Mouse (Mus musculus) cerebral cortex, adult 2 months (tissue): ENCODE measurements around the gene Supt5.

ENCODE experiments used
- WGBS: fragments of 180-500 bp; shearing (Covaris S2); methylation state at CpG from one replicate; pipeline ENCODE4 v1.1.7; 2018; 5-methylcytosine and 5-hydroxymethylcytosine counted together

The Supt5 gene

GRCm38 (mm10) chr7:28338108-28338998, at the start of gene Supt5:
Gene Supt5 (minus strand): TSS chr7:28338746.
- under 1% methylated on average over 77 of the region's 77 CpGs for WGBS

- 87% methylated on average over 7 of the region's 7 CpGs for WGBS
Measured at GRCm38 (mm10) chr7:28387384-28387783, 48.8 kb upstream of the Supt5 start.

- 78% methylated on average over 6 of the region's 6 CpGs for WGBS
Measured at GRCm38 (mm10) chr7:28386877-28387276, 48.3 kb upstream of the Supt5 start.

DNA sequence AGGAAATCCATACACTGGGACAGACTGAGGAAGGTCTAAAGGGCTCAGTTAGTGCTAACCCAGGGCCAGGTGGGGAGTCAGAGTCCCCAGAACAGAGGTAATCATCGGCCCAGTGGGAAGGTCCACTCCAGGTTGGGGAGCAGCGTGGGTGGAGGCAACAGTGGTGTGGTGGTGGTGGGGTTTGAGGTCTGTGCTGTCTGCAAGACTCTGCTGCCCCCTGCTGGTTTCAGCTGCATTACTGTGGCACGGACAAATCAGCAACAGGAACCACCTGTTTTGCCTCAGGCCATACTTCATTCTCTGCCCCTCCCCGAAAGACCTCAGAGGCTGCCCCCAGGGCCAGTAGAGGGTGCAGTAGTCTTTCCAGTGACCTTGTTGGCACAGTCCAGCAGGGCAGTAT, 47.9 kb upstream of the Supt5 start:
- 7% methylated on average over 4 of the region's 4 CpGs for WGBS

DNA sequence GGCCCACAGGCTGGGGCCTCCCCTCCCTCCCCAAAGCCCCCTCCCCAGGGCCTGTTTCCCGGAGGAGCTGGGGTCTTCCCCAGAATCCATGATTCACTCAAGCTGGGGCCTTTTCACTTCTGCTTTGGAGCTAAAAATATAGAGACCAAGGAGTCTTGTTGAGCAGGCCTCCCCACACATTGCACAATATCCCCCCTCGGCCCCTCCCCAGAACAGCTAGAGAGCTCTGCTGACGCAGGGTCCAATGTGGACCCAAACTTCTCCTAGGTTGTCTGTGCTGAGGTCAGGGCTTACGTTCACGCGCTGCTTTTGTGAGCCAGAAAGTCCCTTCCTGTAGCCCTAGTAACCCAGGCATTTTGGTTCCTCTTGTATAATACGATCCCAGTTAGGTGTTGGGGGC, 47.5 kb upstream of the Supt5 start:
- 80% methylated on average over 7 of the region's 7 CpGs for WGBS

DNA sequence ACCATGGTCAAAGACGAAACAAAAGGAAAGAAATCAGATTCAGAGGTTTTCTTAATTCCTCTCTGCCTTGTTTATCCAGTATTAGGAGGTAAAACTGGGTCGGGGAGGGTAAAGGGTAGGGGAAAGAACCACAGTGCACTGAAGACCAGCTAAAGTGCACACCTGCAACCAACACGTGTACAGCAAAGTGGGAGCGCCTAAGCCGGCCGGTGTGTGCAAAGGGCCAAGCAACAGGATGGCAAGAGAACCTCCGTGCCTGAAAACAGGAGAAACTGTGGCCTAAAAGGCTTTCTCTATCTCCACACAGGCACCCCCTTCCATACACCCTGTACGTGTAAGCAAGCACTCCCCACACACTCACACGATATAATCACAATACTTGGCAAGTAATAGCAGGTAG, 46.6 kb upstream of the Supt5 start:
- 93% methylated on average over 9 of the region's 9 CpGs for WGBS

DNA sequence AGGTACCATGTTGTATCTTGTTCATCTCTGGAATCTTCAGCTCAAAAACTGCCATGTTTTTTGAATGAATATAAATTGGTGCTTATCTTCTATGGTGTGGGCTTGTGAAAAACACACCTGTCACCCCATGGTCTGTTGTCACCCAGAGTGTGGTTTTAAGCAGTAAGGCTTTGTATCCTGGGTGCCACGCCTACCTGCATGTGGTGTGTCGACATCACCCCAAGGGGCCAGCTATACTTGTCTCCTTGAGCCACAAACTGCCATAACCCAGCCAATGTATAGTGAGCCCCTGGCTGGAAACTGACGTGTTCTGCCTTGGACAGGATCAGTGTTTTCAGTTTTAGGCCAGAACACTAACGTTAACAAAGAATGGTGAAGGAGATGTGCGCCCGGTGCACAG, 45.6 kb upstream of the Supt5 start:
- WGBS: 85% methylated on average over 6 of the region's 6 CpGs

- WGBS: 72% methylated on average over 4 of the region's 4 CpGs
Measured at GRCm38 (mm10) chr7:28383606-28384005, 45.1 kb upstream of the Supt5 start.

DNA sequence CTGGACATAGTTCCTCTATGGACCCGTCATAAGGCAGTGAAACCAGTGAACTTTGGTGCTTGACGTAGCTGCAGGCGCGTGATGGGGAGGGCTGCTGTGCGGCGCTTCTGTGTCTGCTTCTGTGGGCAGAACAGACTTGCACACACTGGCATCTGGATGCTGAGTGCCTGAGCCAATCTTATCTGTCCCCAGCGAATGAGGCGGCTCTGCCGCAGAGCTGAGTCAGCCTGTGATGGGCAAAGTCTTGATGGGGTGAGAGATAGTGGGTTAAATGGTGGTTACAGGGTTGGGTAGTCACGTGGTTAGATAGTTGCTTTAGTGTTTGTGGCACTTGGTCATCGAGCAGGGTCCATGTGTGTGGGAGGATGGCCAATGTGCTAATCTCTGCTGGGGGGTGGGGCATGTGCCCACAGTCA, 44.4 kb upstream of the Supt5 start:
- WGBS: 25% methylated on average over 11 of the region's 11 CpGs

GRCm38 (mm10) chr7:28382347-28382951, 43.9 kb upstream of the Supt5 start:
- WGBS: 23% methylated on average over 11 of the region's 12 CpGs

DNA sequence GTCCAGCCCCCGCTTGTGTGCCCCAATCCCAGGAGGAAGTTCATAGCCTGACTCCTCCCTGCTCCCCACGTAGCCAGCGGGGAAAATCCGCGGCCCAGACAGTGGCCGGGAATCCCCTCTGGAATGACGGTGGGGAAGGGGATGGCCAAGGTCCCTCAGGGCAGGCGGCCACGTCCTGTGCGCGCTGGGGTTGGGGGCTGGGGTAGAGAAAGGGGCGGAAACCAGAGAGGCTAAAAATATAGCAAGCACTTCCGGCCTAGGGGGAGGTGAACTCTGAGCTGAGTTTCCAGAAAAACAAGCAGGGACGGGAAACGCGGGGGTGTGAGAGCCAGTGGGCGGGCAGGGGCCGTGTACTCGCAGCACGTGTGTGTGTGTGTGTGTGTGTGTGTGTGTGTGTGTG, 43.4 kb upstream of the Supt5 start:
- 5% methylated on average over 20 of the region's 20 CpGs for WGBS

GRCm38 (mm10) chr7:28381017-28381790, 42.7 kb upstream of the Supt5 start:
- 22% methylated on average over 30 of the region's 30 CpGs for WGBS

GRCm38 (mm10) chr7:28380237-28381016, 41.9 kb upstream of the Supt5 start, which contains the start of gene Zfp36:
Gene Zfp36 (minus strand): TSS chr7:28380253.
- WGBS: 63% methylated on average over 17 of the region's 17 CpGs

- 12% methylated on average over 53 of the region's 53 CpGs for WGBS
Measured at GRCm38 (mm10) chr7:28378769-28379651, 40.5 kb upstream of the Supt5 start.

DNA sequence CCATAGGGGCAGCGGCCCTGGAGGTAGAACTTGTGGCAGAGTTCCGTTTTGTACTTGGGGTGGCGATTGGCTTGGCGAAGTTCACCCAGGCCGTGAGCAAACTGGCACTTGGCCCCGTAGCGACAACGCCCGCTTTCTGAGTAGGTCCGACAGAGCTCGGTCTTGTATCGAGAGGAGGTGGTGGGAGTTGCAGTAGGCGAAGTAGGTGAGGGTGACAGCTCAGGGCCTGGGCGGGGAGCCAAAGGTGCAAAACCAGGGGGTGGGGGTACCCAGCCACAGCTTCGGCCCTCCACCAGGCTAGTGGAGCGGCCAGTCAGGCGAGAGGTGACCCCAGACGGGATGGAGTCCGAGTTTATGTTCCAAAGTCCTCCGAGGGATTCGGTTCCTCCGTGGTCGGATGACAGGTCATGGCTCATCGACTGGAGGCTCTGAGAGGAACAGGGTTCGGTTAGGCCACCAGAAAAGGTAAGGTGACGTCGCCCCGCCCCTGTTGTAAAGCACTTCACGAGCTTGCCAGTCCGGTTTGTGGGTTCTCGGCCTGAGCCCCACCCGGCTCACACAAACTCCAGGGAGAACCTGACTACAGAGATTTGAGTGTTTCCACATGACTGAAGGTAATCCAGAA, 39.6 kb upstream of the Supt5 start:
- WGBS: 53% methylated on average over 32 of the region's 32 CpGs

GRCm38 (mm10) chr7:28377190-28378065, 38.9 kb upstream of the Supt5 start:
- 70% methylated on average over 18 of the region's 18 CpGs for WGBS

- WGBS: 18% methylated on average over 30 of the region's 30 CpGs
Measured at GRCm38 (mm10) chr7:28376011-28376771, 37.6 kb upstream of the Supt5 start.
